Mouse (Mus musculus) spleen, adult 18-20 months (tissue): ENCODE measurements around the gene Saa3.
A peak's percentile ranks its signal among the peaks of the same experiment; 100 is the strongest.
"Not testable (repeated sequence)": the region's sequence is repeated elsewhere in the genome, so short reads cannot be mapped to it uniquely, and the experiment has no call there.

Source experiments
- DNase-seq, 2 experiments: peaks; one replicate each; pipeline ENCODE4 v3.0.0; 2022; ENCODE audit warnings: mixed read lengths in 2 of 2

The Saa3 gene

GRCm38 (mm10) chr7:46710390-46710844 lies 5.1 kb downstream of the Saa3 start, which contains the start of gene Saal1:
TSS of gene Saal1 (minus strand) at chr7:46710680.
- DNase-seq = peak; percentile 69 to 85

- no peak for DNase-seq
Observed at GRCm38 (mm10) chr7:46700521-46701025, 14.9 kb downstream of the Saa3 start.

GRCm38 (mm10) chr7:46696754-46697153 lies 18.7 kb downstream of the Saa3 start:
- no peak for DNase-seq

GRCm38 (mm10) chr7:46686827-46687226 lies 28.7 kb downstream of the Saa3 start:
- peak; percentile 18 to 33 for DNase-seq

- DNase-seq = no peak
Observed at GRCm38 (mm10) chr7:46680732-46681131, 34.8 kb downstream of the Saa3 start.

GRCm38 (mm10) chr7:46679044-46679443 lies 36.5 kb downstream of the Saa3 start:
- not testable (repeated sequence) for DNase-seq

- no peak for DNase-seq
Observed at GRCm38 (mm10) chr7:46678417-46678816, 37.1 kb downstream of the Saa3 start.

GRCm38 (mm10) chr7:46676808-46677360 lies 38.6 kb downstream of the Saa3 start:
- no peak for DNase-seq

- DNase-seq = no peak
Observed at GRCm38 (mm10) chr7:46675886-46676285, 39.6 kb downstream of the Saa3 start.

GRCm38 (mm10) chr7:46675061-46675460 lies 40.4 kb downstream of the Saa3 start:
- no peak for DNase-seq

GRCm38 (mm10) chr7:46672160-46672672 lies 43.3 kb downstream of the Saa3 start, which contains the start of gene Tph1:
TSS of gene Tph1 (minus strand) at chr7:46672537.
- no peak for DNase-seq

GRCm38 (mm10) chr7:46667256-46667655 lies 48.2 kb downstream of the Saa3 start:
- DNase-seq = no peak

- peak in 1 of 2 experiments; percentile 22 for DNase-seq
Observed at GRCm38 (mm10) chr7:46665236-46665635, 50.3 kb downstream of the Saa3 start.
